Mouse (Mus musculus): ENCODE data around the gene Hoxb2. TPM values are rescaled to one million over a fixed set of nuclear protein-coding genes. Genes with fewer than 3 reads are reported as not detected.

Hoxb2 gene
- polyA plus RNA-seq, 1 experiment from 2014 or later = 13.4 TPM

DNA sequence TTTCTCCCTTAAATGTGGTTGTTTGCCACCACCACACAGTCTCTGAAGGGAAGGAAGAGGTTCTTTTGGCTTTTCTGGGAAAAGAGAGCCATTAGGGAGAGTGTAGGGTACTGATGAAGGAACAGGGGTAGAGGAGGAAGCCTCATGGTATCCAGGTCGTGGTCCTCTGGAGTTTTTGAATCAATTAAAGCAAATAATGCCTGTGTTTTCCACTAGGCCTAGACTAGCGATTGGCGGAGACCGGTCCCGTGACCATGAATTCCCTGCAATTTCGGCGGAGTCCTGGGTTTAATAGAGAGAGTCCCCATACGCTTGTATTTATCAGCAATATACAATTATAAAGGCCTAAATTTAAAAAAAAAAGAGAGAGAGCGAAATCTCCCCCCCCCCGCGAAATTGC, 987 bp downstream of the Hoxb2 start:
- ATAC-seq (ENCODE audit: low FRiP score, low TSS enrichment) = no peak; the same call in 1 of the 2 replicates
- no peaks in the 10 kb centered on the region for H3K4me1 ChIP-seq (replicated peaks; ENCODE audit: control insufficient read depth, insufficient read depth)
- TF ChIP-seq EP300 (optimal IDR thresholded peaks at IDR 0.05) (no peak), CTCF (IDR thresholded peaks at IDR 0.05; ENCODE audit: low read depth) (no peak)
- peak overlapping the region; percentile 95 for H3K27ac ChIP-seq (replicated peaks)
- H3K4me3 ChIP-seq (ENCODE audit: low read depth, low read length) = peak overlapping the region; percentile 63
- WGBS = 14% methylated on average over 11 of the region's 11 CpGs
- H3K9ac ChIP-seq (ENCODE audit: low read length) = no peak overlapping the region
- H3K27me3 ChIP-seq (ENCODE audit: control insufficient read depth, insufficient read depth, low read length) = no peaks in the 10 kb centered on the region
- DNase-seq (ENCODE audit: low spot score) = no peak
- no peaks in the 10 kb centered on the region for H3K9me3 ChIP-seq (ENCODE audit: control insufficient read depth, low read length)
- H3K36me3 ChIP-seq (ENCODE audit: control insufficient read depth, insufficient read depth, low read length) = no peaks in the 10 kb centered on the region
- peak overlapping the region; percentile 72 for H3K4me2 ChIP-seq (replicated peaks; ENCODE audit: low read depth)

DNA sequence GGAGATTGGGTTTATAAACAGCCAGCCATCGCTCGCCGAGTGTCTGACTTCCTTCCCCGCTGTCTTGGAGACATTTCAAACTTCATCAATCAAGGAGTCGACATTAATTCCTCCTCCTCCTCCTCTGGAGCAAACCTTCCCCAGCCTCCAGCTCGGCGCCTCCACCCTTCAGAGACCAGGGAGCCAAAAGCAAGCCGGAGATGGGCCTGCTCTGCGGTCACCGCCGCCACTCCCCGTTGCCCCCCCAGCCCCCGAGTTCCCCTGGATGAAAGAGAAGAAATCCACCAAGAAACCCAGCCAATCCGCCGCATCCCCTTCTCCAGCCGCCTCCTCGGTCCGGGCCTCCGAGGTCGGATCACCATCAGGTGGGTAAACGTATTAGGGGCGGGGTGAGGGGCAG, 1.5 kb downstream of the Hoxb2 start:
- peak overlapping the region; percentile 72 for H3K4me2 ChIP-seq (replicated peaks; ENCODE audit: low read depth)
- H3K27ac ChIP-seq (replicated peaks) = peak overlapping the region; percentile 95
- peak overlapping the region; percentile 63 for H3K4me3 ChIP-seq (ENCODE audit: low read depth, low read length)
- H3K9ac ChIP-seq (ENCODE audit: low read length) = peak overlapping the region; percentile 84
- no peaks in the 10 kb centered on the region for H3K9me3 ChIP-seq (ENCODE audit: control insufficient read depth, low read length)
- peak; percentile 40 for DNase-seq (ENCODE audit: low spot score)
- H3K27me3 ChIP-seq (ENCODE audit: control insufficient read depth, insufficient read depth, low read length) = no peaks in the 10 kb centered on the region
- TF ChIP-seq EP300 (optimal IDR thresholded peaks at IDR 0.05) (no peak), CTCF (IDR thresholded peaks at IDR 0.05; ENCODE audit: low read depth) (no peak)
- H3K36me3 ChIP-seq (ENCODE audit: control insufficient read depth, insufficient read depth, low read length) = no peaks in the 10 kb centered on the region
- WGBS = 3% methylated on average over 21 of the region's 22 CpGs
- ATAC-seq (ENCODE audit: low FRiP score, low TSS enrichment) = peak; percentile 71; the same call in 1 of the 2 replicates
- no peaks in the 10 kb centered on the region for H3K4me1 ChIP-seq (replicated peaks; ENCODE audit: control insufficient read depth, insufficient read depth)

DNA sequence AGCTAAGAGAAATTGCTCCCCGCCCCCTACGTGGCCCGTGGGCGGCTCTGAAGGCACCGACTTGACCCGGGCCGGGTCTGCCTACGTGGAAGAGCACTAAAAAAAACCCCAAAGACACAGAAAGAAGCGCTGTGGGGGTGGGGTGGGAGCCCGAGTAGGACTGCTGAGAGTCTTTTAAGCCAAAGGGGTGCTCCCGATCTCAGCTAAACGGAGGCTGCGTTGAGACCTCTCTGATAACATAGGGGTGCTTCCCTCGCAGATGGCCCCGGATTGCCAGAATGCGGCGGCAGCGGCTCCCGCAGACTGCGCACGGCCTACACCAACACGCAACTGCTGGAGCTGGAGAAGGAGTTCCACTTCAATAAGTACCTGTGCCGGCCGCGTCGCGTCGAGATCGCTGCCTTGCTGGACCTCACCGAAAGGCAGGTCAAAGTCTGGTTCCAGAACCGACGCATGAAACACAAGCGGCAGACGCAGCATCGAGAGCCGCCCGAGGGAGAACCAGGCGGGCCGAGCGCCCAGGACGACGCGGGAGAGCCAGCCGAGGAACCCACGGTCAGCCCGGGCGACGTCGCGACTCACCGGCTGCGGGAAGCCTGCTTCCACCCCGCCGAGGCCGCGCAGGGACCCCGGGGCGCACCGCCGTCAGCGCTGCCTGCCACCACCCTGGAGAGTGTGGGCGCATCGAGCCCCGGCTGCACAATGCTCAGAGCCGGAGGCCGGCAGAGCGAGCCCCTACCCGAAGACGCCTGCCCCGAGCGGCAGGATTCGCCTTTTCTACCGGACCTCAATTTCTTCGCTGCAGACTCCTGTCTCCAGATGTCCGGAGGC, 2.6 kb downstream of the Hoxb2 start:
- DNase-seq (ENCODE audit: low spot score) (peak; percentile 42), ATAC-seq (ENCODE audit: low FRiP score, low TSS enrichment) (no peak)
- H3K36me3 ChIP-seq (ENCODE audit: control insufficient read depth, insufficient read depth, low read length) = no peaks in the 10 kb centered on the region
- H3K9me3 ChIP-seq (ENCODE audit: control insufficient read depth, low read length) = no peaks in the 10 kb centered on the region
- TF ChIP-seq EP300 (optimal IDR thresholded peaks at IDR 0.05) = no peak
- no peak for TF ChIP-seq CTCF (IDR thresholded peaks at IDR 0.05; ENCODE audit: low read depth)
- H3K27me3 ChIP-seq (ENCODE audit: control insufficient read depth, insufficient read depth, low read length) = no peaks in the 10 kb centered on the region
- peak overlapping the region; percentile 84 for H3K9ac ChIP-seq (ENCODE audit: low read length)
- H3K27ac ChIP-seq (replicated peaks) = peak overlapping the region; percentile 95
- H3K4me3 ChIP-seq (ENCODE audit: low read depth, low read length) = peak overlapping the region; percentile 63
- H3K4me1 ChIP-seq (replicated peaks; ENCODE audit: control insufficient read depth, insufficient read depth) = no peaks in the 10 kb centered on the region
- H3K4me2 ChIP-seq (replicated peaks; ENCODE audit: low read depth) = peak overlapping the region; percentile 72
- under 1% methylated on average over 62 of the region's 75 CpGs for WGBS

DNA sequence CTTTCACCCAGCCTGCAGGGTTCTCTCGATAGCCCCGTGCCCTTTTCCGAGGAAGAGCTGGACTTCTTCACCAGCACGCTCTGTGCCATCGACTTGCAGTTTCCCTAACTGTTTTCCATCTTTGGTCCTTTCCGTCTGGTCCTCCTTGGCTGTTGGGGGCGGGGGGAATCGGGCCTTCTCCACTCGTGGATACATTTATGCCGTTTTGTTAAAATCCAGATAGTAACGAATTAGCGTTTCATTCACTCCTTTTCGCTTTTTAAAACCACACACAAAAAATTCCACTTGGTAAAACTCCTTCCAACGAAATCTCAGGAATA, 3.2 kb downstream of the Hoxb2 start:
- 8% methylated on average over 14 of the region's 14 CpGs for WGBS
- H3K27ac ChIP-seq (replicated peaks) = peak overlapping the region; percentile 95
- peak overlapping the region; percentile 63 for H3K4me3 ChIP-seq (ENCODE audit: low read depth, low read length)
- peak overlapping the region; percentile 72 for H3K4me2 ChIP-seq (replicated peaks; ENCODE audit: low read depth)
- H3K9me3 ChIP-seq (ENCODE audit: control insufficient read depth, low read length) = no peaks in the 10 kb centered on the region
- H3K36me3 ChIP-seq (ENCODE audit: control insufficient read depth, insufficient read depth, low read length) = no peaks in the 10 kb centered on the region
- TF ChIP-seq EP300 (optimal IDR thresholded peaks at IDR 0.05) = no peak
- TF ChIP-seq CTCF (IDR thresholded peaks at IDR 0.05; ENCODE audit: low read depth) = no peak
- H3K4me1 ChIP-seq (replicated peaks; ENCODE audit: control insufficient read depth, insufficient read depth) = no peaks in the 10 kb centered on the region
- H3K27me3 ChIP-seq (ENCODE audit: control insufficient read depth, insufficient read depth, low read length) = no peaks in the 10 kb centered on the region
- no peak for ATAC-seq (ENCODE audit: low FRiP score, low TSS enrichment)
- H3K9ac ChIP-seq (ENCODE audit: low read length) = peak overlapping the region; percentile 84
- DNase-seq (ENCODE audit: low spot score) = no peak

DNA sequence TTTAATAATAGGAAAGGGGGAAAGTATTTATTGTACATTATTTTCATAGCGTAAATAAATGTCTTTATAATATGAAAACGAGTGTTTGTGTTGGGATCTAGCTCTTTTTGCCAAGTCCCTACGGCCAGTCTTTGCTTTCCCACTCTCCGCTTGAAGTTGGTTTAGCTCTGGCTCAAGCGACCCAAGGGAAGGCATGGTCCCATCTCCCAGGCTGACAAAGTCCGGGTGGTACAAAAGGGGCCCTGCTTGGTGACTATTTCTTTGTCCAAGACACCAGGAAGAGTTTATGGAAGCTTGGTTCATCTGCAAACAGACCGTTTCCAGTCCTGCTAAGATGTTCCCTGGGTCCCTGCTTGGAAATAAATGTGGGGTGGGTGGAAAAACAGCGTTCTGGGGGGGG, 3.6 kb downstream of the Hoxb2 start:
- WGBS = 19% methylated on average over 8 of the region's 8 CpGs
- Histone ChIP-seq H3K36me3 (ENCODE audit: control insufficient read depth, insufficient read depth, low read length) (no peaks in the 10 kb centered on the region), H3K9ac (ENCODE audit: low read length) (peak overlapping the region; percentile 64), H3K4me3 (ENCODE audit: low read depth, low read length) (peak overlapping the region; percentile 63), H3K27me3 (ENCODE audit: control insufficient read depth, insufficient read depth, low read length) (no peaks in the 10 kb centered on the region), H3K9me3 (ENCODE audit: control insufficient read depth, low read length) (no peaks in the 10 kb centered on the region), H3K27ac (replicated peaks) (peak overlapping the region; percentile 84), H3K4me2 (replicated peaks; ENCODE audit: low read depth) (peak overlapping the region; percentile 72), H3K4me1 (replicated peaks; ENCODE audit: control insufficient read depth, insufficient read depth) (no peaks in the 10 kb centered on the region)
- no peak for TF ChIP-seq EP300 (optimal IDR thresholded peaks at IDR 0.05)
- TF ChIP-seq CTCF (IDR thresholded peaks at IDR 0.05; ENCODE audit: low read depth) = no peak
- no peak for ATAC-seq (ENCODE audit: low FRiP score, low TSS enrichment)
- no peak for DNase-seq (ENCODE audit: low spot score)

DNA sequence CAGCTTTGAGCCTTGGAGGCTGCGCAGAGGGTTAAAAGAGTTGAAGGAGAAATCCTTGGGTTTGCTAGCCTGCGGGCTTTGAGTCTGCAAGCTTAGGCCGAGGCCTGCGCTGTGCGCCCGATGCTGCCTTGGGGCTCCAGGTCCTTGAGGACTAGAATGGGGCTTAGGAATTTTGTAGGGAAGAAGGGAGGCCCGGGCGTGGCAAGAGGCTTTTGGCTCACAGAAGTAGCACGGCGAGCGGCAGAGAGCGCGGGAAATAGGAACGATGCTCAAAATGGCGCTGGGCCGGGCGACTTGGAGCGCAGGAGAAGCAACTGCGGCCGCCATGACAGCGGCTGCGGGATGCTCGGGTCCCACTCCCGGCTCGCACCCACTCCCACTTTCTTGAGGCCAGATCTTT, 4.1 kb downstream of the Hoxb2 start:
- peak overlapping the region; percentile 84 for H3K27ac ChIP-seq (replicated peaks)
- H3K9ac ChIP-seq (ENCODE audit: low read length) = peak overlapping the region; percentile 64
- peak; percentile 44 for DNase-seq (ENCODE audit: low spot score)

More for the DNA sequence above, 4.1 kb downstream of the Hoxb2 start:
- Histone ChIP-seq H3K4me1 (replicated peaks; ENCODE audit: control insufficient read depth, insufficient read depth) (no peaks in the 10 kb centered on the region), H3K4me3 (ENCODE audit: low read depth, low read length) (peak overlapping the region; percentile 63), H3K4me2 (replicated peaks; ENCODE audit: low read depth) (peak overlapping the region; percentile 72), H3K36me3 (ENCODE audit: control insufficient read depth, insufficient read depth, low read length) (no peaks in the 10 kb centered on the region), H3K27me3 (ENCODE audit: control insufficient read depth, insufficient read depth, low read length) (no peaks in the 10 kb centered on the region), H3K9me3 (ENCODE audit: control insufficient read depth, low read length) (no peaks in the 10 kb centered on the region)
- peak; percentile 33; the same call in 1 of the 2 replicates for ATAC-seq (ENCODE audit: low FRiP score, low TSS enrichment)
- 2% methylated on average over 25 of the region's 25 CpGs for WGBS
- TF ChIP-seq EP300 (optimal IDR thresholded peaks at IDR 0.05) = no peak
- TF ChIP-seq CTCF (IDR thresholded peaks at IDR 0.05; ENCODE audit: low read depth) = no peak

Data from stomach, postnatal 0 days (tissue).